Mouse (Mus musculus) retina, postnatal 1 day (tissue): ENCODE measurements around the gene Tatdn3.

ENCODE experiments used
- DNase-seq: peaks from one replicate; pipeline ENCODE4 v3.0.0-alpha.2; 2012

Gene Tatdn3

DNA sequence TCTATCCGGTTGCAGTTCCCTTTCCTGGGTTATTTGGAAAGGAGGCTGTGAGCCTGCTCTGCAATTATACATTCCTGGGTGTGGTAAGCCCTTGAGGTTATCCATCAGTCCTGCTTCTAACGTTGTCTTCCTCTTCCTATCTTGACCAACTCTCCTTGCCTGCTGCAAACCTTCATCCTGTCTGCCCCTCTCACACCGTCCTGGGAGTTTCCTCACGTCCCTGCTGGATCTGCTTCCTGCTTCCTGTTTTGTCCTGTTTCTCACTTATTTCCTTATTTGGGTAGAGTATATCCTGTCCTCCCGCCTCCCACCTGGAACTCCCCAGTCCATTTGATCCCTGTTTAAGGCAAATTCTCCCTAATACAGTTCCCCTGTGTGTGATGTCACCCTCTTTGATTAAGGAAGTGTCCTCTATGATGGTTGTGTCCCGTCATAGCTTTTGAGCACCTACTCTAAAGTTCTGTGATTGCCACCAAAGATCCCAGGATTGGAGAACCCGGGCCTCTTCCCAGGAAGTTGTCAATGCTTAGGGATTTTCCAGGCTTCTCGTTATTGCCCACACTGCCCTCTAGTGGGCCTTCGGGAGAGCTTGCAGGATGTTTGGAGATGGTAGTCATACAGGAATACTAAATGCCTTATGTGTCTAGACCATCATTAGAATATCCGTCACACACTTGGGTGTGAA is 12.6 kb upstream of the Tatdn3 start:
- peak; percentile 80 for DNase-seq

- DNase-seq, result no peak
Measured at GRCm38 (mm10) chr1:191073486-191073885, 10.8 kb upstream of the Tatdn3 start.

DNA sequence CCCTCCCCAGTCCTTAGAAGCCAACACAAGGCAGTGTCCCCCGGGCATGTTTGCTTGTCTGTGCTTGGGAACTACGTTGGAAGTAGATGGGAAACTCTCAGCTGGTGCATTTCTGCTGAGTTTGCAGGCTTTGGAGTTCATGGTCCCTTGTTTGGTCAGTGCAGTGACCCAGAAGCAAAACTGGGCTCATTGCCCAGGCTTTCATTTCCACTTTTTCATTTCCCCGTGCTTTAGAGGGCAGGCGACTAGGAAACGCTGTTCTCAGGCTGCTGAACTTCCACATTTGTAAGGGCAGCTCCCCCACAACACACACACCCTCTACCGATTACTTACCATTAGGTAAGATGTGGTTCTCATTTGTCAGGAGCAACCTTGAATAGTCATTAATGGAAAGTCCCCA is 10.3 kb upstream of the Tatdn3 start:
- peak; percentile 69 for DNase-seq

DNA sequence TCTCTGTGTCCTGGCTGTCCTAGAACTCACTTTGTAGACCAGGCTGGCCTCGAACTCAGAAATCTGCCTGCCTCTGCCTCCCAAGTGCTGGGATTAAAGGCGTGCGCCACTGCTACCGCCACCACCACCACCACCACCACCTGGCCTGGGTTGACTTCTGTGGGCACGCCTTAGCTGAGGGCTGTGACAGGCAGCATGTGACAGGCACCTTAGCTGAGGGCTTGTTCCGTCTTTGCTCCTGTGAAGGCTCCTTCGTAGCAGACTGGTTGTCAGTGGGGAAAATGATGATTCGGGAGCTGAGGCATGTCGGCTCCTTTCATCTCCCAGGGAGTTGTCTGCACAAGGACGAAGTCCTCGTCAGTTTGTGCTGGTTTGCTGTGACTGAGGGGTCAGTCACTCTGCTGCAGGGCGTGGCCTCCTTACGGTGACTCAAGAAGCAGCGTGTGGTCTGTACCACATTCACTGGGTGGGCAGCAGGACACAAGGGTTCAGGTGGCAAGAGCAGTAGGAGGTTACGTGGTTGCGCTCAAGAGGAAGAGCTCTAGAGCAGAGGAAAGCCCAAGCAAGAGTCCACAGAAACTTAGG is 9.7 kb upstream of the Tatdn3 start:
- DNase-seq, result no peak

DNA sequence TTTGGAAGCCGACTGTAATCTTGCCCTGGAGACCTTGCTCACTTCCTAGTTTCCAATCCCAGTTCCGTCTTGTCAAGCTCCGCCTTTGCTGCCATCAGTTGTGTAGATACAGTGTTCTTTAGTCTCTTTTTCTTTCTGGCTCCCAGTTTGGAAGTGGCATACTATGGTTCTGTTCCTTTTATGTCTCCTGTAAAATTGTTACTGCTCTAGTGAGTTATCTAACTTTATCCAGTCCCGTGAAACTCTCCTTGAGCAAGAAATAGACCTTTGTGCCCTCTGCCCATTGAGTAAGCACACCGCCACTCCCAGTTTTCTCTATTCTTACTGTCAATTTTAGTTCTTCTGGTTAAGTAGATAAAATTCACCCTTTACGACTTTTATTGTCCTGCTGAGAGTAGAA is 8.9 kb upstream of the Tatdn3 start:
- DNase-seq, result no peak

DNA sequence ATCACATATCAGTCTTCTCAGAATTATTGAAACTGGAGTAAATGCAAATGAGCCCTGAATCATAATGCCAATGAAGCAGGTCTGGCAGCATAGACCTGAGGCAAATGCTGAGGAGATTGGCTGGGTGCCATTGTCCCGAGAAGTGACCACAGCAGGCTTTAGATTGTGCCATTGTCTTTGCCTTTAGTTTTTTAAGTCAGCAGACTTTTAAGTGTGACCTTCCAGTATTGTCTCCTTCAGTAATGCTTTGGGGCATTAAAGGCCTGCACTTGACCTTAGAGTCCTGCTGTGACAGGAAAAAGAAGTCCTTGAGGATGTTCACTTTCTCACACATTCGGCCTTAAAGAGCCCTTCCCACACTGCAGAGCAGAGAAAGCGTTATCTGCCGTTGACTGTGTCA is 7.5 kb upstream of the Tatdn3 start:
- no peak for DNase-seq

- DNase-seq, result peak; percentile 24
Measured at GRCm38 (mm10) chr1:191068377-191068776, 5.6 kb upstream of the Tatdn3 start.

DNA sequence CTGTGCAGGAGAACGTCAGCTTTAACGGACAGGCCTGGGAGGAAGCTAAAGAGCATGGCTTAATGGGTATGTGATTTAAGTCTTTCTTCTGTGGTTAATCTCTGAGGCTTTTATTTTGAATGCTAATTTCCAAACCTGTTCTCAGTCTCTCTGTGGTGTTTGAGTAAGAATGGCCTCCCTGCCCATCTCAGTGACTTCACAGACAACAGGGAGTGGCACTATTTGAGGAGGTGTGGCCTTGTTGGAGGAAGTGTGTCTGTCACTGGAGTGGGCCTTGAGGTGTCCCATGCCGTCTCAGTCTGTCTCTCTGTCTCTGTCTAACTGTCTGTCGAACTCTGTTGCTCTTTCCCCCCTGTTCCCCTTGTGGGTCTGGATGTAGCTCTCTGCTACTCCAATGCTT is 2.5 kb upstream of the Tatdn3 start:
- no peak for DNase-seq

DNA sequence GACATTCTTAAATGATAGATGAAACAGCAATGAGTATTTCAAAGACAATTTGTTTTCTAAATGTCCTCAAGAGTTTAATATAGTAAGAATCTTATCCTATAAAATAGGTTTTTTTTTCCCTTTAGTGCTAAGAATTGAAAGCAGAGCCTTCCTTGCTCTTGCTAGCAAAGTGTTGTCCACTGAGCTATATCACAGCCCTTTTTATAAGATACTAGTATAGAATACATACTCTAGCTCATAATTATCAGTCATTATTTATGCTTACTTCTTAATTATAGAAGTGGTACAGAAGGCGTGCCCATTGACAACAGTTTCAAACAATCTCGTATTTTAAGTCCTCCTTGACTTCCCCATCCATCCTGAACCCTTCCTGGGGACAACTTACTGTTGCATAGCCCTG is 1.8 kb upstream of the Tatdn3 start:
- DNase-seq, result no peak

DNA sequence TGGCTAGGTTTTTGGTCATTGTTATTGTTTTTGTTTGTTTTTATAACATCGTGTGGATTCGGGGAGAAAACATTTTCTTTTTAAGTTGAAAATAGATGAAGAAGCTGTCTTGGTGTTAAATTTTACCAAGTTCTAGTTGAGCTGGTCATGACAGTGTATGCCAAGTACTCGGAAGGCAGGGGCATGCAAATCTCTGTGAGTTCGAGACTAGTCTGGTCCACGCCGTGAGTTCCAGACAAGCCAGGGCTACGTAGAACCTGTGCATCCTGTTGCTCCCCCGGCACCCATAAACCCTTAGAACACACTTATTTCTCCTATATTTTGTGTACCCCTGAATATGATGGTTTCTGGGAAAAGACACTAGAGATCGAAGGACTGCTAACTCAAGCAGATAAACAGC is 968 bp upstream of the Tatdn3 start:
- DNase-seq, result no peak

DNA sequence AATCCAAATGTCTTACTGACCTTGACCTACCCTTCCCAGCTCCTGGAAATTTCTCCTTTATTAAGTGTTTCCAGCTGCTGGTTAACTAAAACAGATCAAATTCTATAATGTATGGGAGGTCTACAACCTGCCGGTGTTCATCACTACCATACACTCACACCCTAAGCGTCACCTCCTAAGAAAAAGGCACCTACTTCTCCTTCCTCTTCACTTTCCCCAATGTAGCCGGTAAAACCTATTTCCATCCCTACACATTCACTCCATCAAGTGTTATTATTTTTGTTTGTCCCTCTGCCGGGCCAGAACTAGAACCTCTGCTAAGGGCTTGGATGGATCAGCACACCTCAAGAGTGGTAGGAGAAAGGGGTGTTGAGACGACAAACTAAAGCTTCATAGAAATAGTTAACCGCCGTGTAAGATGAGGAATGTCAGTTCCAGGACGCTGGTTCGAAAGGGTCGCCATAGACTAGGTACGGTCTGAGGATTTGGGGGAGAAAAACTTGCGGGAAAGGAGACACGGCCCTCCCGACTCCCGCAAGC is 421 bp downstream of the Tatdn3 start:
- no peak for DNase-seq

DNA sequence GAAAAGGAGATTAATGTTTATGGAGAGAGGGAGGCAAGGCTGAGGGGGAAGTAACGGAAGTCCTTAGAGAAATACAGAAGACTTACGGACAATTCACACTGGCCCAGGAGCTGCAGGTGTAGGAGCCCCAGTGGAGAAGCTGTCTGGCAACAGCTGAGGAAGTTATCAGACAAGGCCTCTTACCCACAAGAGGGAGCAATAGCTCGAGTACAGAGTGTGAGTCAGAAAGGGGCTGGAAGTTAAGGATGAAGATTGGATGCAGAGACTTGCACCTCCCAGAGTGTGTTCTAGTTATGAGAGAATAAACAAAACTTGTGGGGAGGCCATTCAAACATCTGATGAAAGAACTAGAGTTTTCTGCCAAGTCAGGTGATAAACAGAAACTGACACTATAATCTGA is 5.3 kb downstream of the Tatdn3 start:
- DNase-seq, result no peak

- no peak for DNase-seq
Measured at GRCm38 (mm10) chr1:191055533-191055873, 7.2 kb downstream of the Tatdn3 start.

DNA sequence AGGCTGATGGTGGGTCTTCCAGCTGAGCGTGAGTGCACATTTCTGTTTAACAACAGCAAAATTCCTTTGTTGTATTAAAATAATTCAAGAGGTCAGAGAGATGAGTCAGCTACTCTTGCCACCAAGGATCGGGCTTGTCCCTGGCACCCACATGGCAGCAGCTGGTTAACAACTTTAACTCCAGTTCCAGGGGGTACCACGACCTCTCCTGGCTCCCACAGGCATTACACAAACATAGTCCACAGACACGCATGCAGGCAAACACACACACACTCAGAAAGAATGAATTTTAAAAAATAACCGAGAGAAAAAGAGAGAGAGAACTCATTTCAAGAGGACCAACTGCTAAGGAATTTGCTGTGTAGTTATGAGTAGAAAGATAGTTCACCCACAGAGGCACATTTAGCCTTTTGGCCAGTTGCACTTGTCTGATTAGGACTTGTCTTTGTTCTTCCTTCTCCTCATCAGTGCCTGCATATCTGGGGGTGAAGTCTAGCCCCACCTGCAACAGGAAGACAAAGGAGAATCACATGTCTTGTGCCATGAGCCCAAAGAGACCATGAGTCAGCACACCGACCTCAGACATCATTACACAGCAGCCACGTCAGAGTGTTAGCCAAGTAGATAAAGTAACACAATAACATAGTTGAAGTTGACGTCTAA is 7.7 kb downstream of the Tatdn3 start:
- no peak for DNase-seq

DNA sequence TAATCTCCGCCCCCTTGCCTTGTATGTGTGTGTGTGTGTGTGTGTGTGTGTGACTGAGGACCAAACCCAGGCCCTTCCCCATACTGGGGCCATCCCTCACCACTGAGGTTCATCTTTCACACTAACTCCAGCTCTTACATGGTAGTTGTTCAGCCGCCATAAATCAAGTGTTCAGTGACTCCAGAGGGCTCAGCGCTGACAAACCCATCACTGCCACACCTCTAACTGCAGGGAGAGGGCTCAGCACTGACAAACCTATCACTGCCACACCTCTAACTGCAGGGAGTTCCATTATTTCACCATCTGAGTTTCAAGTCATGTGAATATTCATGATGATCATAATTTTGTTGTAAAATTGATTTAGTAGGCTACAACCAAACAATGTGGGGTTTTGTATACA is 9.2 kb downstream of the Tatdn3 start:
- no peak for DNase-seq

- no peak for DNase-seq
Measured at GRCm38 (mm10) chr1:191046231-191046824, 16.4 kb downstream of the Tatdn3 start.

DNA sequence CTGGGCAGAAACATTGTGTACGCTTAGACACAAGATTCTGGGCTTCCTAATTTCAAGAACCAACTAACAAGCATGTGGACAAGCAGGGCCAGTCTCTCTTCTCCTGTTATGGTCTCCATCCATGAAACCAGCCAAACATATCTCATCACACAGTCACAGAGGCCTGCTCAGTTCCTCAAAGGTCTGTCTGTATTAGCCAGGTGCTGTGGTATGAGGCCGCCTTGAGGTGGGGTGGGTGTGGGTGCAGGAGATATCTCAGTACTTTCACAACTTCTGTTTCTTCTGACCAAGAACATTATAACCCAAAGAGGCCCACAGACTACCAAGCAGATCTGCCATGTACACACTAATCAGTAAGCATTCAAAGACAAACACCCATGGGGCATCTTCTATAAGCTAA is 17.5 kb downstream of the Tatdn3 start:
- no peak for DNase-seq

GRCm38 (mm10) chr1:191042688-191043087 is 20.0 kb downstream of the Tatdn3 start:
- DNase-seq, result no peak

DNA sequence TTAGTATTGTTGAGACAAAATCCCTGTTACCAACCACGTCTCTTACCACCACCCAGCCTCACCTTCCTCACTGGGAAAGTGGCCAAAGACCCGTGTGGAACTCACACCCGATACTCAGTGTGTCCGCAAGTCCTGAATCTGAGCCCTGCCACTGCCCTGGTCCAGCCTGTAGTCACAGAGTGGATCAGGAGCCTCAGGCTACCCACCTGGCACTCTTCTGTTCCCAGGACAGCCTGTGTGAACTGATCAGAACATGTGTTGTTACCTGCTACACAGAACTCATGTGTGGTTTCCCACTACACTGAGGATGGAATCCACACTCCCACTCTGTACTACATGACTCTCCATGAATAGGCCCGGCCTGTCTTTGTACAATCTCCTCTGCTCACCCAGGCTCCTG is 20.6 kb downstream of the Tatdn3 start:
- no peak for DNase-seq

DNA sequence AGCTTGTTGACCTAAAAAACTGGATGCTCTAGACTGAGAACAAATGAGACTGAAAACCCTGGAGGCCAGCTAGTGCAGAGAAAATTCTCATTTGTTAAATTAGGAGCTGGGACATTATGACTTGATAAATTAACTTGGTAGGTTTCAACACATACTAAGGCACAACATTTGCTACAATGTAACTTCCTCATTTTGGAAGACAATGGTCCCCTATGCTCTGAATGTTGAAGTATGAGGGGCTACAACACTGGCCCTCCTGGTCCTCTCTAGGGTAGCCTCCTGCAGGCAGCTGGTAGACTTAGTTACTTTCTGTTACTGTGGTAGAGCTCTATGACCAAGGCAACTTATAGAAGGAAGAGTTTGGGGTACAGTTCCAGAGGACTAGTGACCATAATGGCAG is 21.4 kb downstream of the Tatdn3 start:
- DNase-seq, result no peak

GRCm38 (mm10) chr1:191037999-191038398 is 24.7 kb downstream of the Tatdn3 start:
- no peak for DNase-seq

DNA sequence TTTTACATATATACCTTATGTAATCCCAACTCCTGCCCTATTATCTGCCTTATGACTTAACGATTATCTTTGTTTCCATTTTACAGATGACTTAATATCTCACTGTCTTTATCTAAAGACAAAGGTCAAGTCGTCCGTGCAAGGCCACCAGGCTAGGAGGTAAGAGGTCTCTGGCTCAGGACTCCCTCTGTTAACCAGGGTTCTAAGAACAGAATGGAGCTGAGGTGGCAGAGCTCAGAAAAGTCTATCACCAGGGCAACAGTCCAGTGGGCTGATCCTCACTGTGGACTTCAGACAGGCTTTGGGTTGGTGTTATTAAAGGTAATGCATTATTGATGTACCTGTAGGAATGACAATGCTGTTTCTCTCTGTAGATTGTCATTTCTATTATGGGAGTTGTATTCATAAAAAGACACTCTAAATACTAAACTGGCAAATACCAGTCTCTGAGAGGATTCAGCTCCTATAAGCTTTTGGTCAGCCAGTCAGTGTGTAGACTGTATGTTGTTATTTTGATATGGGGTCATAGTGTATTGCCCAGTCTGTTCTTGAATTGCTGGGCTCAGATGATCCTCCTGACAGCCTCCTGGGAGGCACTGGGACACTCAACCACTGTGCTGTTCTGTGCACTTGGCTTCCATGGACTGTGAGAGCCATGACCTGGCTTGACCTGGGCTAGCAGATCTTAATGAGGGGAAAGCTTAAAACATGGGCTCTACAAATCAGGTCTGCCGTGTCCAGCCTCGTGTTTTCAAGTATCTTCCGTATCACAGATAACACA is 26.0 kb downstream of the Tatdn3 start, which contains the start of gene Spata45:
Gene Spata45 (plus strand): TSS at position 86 of the 781 bp plus-strand sequence.
- DNase-seq, result no peak

DNA sequence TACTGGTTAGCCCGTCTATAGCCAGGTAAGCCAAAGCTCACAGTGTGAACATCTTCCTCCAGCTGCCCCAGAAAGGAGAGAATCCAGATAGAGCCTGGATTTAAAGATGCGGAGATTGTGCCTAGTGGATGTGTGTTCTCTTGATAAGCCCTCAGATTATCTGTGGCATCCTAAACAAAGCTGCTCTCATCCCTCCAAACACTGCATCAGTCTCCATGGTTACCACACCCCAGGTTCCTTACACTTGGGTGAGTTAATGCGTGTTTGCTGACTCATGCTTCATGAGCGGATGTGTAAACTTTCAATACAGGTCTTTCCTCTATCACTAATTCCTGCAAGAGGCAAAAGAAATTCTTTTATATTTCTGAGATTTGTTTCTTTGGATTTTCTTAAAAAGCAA is 27.1 kb downstream of the Tatdn3 start:
- peak; percentile 88 for DNase-seq
